Mouse (Mus musculus) bone marrow, adult 2 months (tissue): ENCODE measurements around the gene Rhbdd2.

Experiments
- CTCF ChIP-seq: fragments of 200-500 bp; IDR thresholded peaks from 2 replicates; pipeline ENCODE4 v1.5.1; 2011; ENCODE audit warnings: low read length, control low read depth; ENCODE audit not compliant: control insufficient read depth, insufficient read depth
- POLR2A ChIP-seq: fragments of 200-500 bp; IDR thresholded peaks from 2 replicates; pipeline ENCODE4 v1.6.1; 2011; ENCODE audit warnings: low read depth, mild to moderate bottlenecking, control low read depth, low read length, borderline replicate concordance; ENCODE audit not compliant: control insufficient read depth

DNA sequence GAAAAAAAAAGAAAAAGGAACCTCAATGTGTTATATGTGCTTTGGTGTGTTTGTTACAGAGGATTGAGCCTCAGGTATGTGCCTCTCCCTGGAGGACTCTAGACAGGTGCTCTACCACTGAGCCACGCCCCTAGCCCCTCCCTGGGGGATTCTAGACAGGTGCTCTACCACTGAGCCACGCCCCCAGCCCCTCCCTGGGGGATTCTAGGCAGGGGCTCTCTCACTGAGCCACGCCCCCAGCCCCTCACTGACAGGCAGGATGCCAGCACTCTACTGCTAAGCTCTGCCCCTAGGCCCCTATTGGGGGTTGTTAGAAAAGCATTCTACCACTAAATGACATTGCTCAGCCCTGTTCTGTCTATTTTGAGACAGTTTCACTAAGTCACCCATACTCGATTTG lies 40.1 kb downstream of the Rhbdd2 start:
- TF ChIP-seq CTCF (no peak), POLR2A (no peak)
